Mouse (Mus musculus) heart, embryonic 13.5 days (tissue): ENCODE measurements at regions not wholly inside any gene's neighbourhood (a gene's known extent, or its start where the extent isn't known, plus 50 kb on each side); places are given as distances from the start of the nearest gene placed in this dataset.

ENCODE experiments used
- ATAC-seq: fragments of 200-750 bp; cut with Nextera tagmentation; 2 replicates; pipeline ENCODE4 v1.8.0; 2017; ENCODE audit warnings: moderate TSS enrichment; ENCODE audit not compliant: insufficient number of reproducible peaks, low FRiP score, low TSS enrichment; ENCODE audit errors: extremely low read depth
- H3K27ac ChIP-seq: fragments of 300-500 bp; sonication (generic); replicated peaks from 2 replicates; pipeline ENCODE4 v1.5.1; 2015; ENCODE audit warnings: moderate library complexity, mild to moderate bottlenecking, inconsistent platforms
- H3K27me3 ChIP-seq: fragments of 300-500 bp; sonication (generic); replicated peaks from 2 replicates; pipeline ENCODE4 v1.6.1; 2015; ENCODE audit warnings: mild to moderate bottlenecking, inconsistent platforms
- H3K36me3 ChIP-seq: fragments of 300-500 bp; sonication (generic); 2 replicates; pipeline ENCODE4 v1.6.1; 2015; ENCODE audit warnings: mild to moderate bottlenecking, inconsistent platforms
- H3K4me1 ChIP-seq: fragments of 300-500 bp; sonication (generic); 2 replicates; pipeline ENCODE4 v1.6.1; 2015; ENCODE audit warnings: inconsistent platforms
- H3K4me2 ChIP-seq: fragments of 300-500 bp; sonication (generic); 2 replicates; pipeline ENCODE4 v1.6.1; 2015; ENCODE audit warnings: inconsistent platforms, mild to moderate bottlenecking, moderate library complexity
- H3K4me3 ChIP-seq: fragments of 300-500 bp; sonication (generic); 2 replicates; pipeline ENCODE4 v1.5.1; 2015; ENCODE audit warnings: moderate library complexity, mild to moderate bottlenecking, inconsistent platforms
- H3K9ac ChIP-seq: fragments of 300-500 bp; sonication (generic); 2 replicates; pipeline ENCODE4 v1.6.1; 2015; ENCODE audit warnings: inconsistent platforms, mild to moderate bottlenecking, moderate library complexity
- H3K9me3 ChIP-seq: fragments of 300-500 bp; sonication (generic); 2 replicates; pipeline ENCODE4 v1.6.1; 2016; ENCODE audit warnings: inconsistent platforms
- WGBS: fragments of 180-500 bp; shearing (Covaris S2); methylation state at CpG from one replicate; pipeline ENCODE4 v1.1.7; 2015; ENCODE audit warnings: mixed read lengths; 5-methylcytosine and 5-hydroxymethylcytosine counted together

- Histone ChIP-seq H3K36me3 (no peaks in the 10 kb centered on the region), H3K4me2 (no peak overlapping the region), H3K9me3 (no peaks in the 10 kb centered on the region), H3K27ac (no peak overlapping the region), H3K4me3 (no peak overlapping the region), H3K27me3 (no peaks in the 10 kb centered on the region), H3K4me1 (no peaks in the 10 kb centered on the region), H3K9ac (no peak overlapping the region)
- no peak for ATAC-seq
- WGBS: 68% methylated on average over 4 of the region's 4 CpGs
Observed at GRCm38 (mm10) chr3:39592349-39593117, 705.8 kb downstream of the Fat4 start.

- Histone ChIP-seq H3K4me3 (no peak overlapping the region), H3K9me3 (no peaks in the 10 kb centered on the region), H3K4me1 (no peaks in the 10 kb centered on the region), H3K27me3 (no peaks in the 10 kb centered on the region), H3K9ac (no peak overlapping the region), H3K27ac (no peak overlapping the region), H3K36me3 (no peaks in the 10 kb centered on the region), H3K4me2 (no peak overlapping the region)
- 75% methylated on average over 3 of the region's 3 CpGs for WGBS
- no peak for ATAC-seq
Observed at GRCm38 (mm10) chr3:39609937-39610336, 723.2 kb downstream of the Fat4 start.

GRCm38 (mm10) chr3:39612408-39612807, 725.7 kb downstream of the Fat4 start:
- Histone ChIP-seq H3K4me2 (no peak overlapping the region), H3K4me3 (no peak overlapping the region), H3K9me3 (no peaks in the 10 kb centered on the region), H3K36me3 (no peaks in the 10 kb centered on the region), H3K27me3 (no peaks in the 10 kb centered on the region), H3K27ac (no peak overlapping the region), H3K9ac (no peak overlapping the region), H3K4me1 (no peaks in the 10 kb centered on the region)
- 74% methylated on average over 7 of the region's 7 CpGs for WGBS
- no peak for ATAC-seq

GRCm38 (mm10) chr3:39637924-39638323, 751.2 kb downstream of the Fat4 start:
- H3K9me3 ChIP-seq: no peaks in the 10 kb centered on the region
- H3K9ac ChIP-seq: no peak overlapping the region
- H3K27ac ChIP-seq: no peak overlapping the region
- H3K4me3 ChIP-seq: no peak overlapping the region
- ATAC-seq: no peak
- 54% methylated on average over 5 of the region's 5 CpGs for WGBS
- H3K27me3 ChIP-seq: no peaks in the 10 kb centered on the region
- no peaks in the 10 kb centered on the region for H3K4me1 ChIP-seq
- H3K36me3 ChIP-seq: no peaks in the 10 kb centered on the region
- H3K4me2 ChIP-seq: no peak overlapping the region

GRCm38 (mm10) chr3:39643194-39643593, 756.5 kb downstream of the Fat4 start:
- no peak overlapping the region for H3K4me3 ChIP-seq
- H3K27me3 ChIP-seq: no peaks in the 10 kb centered on the region
- H3K4me1 ChIP-seq: no peaks in the 10 kb centered on the region
- H3K36me3 ChIP-seq: no peaks in the 10 kb centered on the region
- H3K9ac ChIP-seq: no peak overlapping the region
- no peaks in the 10 kb centered on the region for H3K9me3 ChIP-seq
- 67% methylated on average over 3 of the region's 3 CpGs for whole genome bisulfite sequencing
- H3K27ac ChIP-seq: no peak overlapping the region
- no peak overlapping the region for H3K4me2 ChIP-seq
- no peak for ATAC-seq

- ATAC-seq: no peak
- Histone ChIP-seq H3K36me3 (no peaks in the 10 kb centered on the region), H3K4me2 (no peak overlapping the region), H3K27ac (no peak overlapping the region), H3K9ac (no peak overlapping the region), H3K4me1 (no peaks in the 10 kb centered on the region), H3K4me3 (no peak overlapping the region), H3K9me3 (no peaks in the 10 kb centered on the region), H3K27me3 (no peaks in the 10 kb centered on the region)
- 77% methylated on average over 3 of the region's 3 CpGs for WGBS
Observed at GRCm38 (mm10) chr3:39666817-39667216, 780.1 kb downstream of the Fat4 start.

- ATAC-seq: no peak
- Histone ChIP-seq H3K9ac (no peak overlapping the region), H3K27ac (no peak overlapping the region), H3K4me3 (no peak overlapping the region), H3K4me2 (no peak overlapping the region), H3K36me3 (no peaks in the 10 kb centered on the region), H3K27me3 (no peaks in the 10 kb centered on the region), H3K9me3 (no peaks in the 10 kb centered on the region), H3K4me1 (no peaks in the 10 kb centered on the region)
- 38% methylated on average over 1 of the region's 1 CpGs for WGBS
Observed at GRCm38 (mm10) chr3:39669145-39669544, 782.4 kb downstream of the Fat4 start.

GRCm38 (mm10) chr3:39673997-39674396, 787.3 kb downstream of the Fat4 start:
- H3K27ac ChIP-seq: no peak overlapping the region
- H3K27me3 ChIP-seq: no peaks in the 10 kb centered on the region
- H3K9ac ChIP-seq: no peak overlapping the region
- H3K9me3 ChIP-seq: no peaks in the 10 kb centered on the region
- 90% methylated on average over 7 of the region's 7 CpGs for WGBS
- H3K4me2 ChIP-seq: no peak overlapping the region
- H3K36me3 ChIP-seq: no peaks in the 10 kb centered on the region
- H3K4me3 ChIP-seq: no peak overlapping the region
- no peaks in the 10 kb centered on the region for H3K4me1 ChIP-seq
- no peak for ATAC-seq

GRCm38 (mm10) chr3:39674927-39675326, 788.2 kb downstream of the Fat4 start:
- no peak overlapping the region for H3K9ac ChIP-seq
- 79% methylated on average over 10 of the region's 10 CpGs for WGBS
- no peak overlapping the region for H3K4me3 ChIP-seq
- no peaks in the 10 kb centered on the region for H3K36me3 ChIP-seq
- no peak overlapping the region for H3K4me2 ChIP-seq
- no peaks in the 10 kb centered on the region for H3K9me3 ChIP-seq
- H3K4me1 ChIP-seq: no peaks in the 10 kb centered on the region
- no peak overlapping the region for H3K27ac ChIP-seq
- H3K27me3 ChIP-seq: no peaks in the 10 kb centered on the region
- no peak for ATAC-seq

- Histone ChIP-seq H3K36me3 (no peaks in the 10 kb centered on the region), H3K27ac (no peak overlapping the region), H3K27me3 (no peaks in the 10 kb centered on the region), H3K9ac (no peak overlapping the region), H3K4me2 (no peak overlapping the region), H3K4me1 (no peaks in the 10 kb centered on the region), H3K4me3 (no peak overlapping the region), H3K9me3 (peaks cover 10% of the 10 kb centered on the region)
- WGBS: 75% methylated on average over 1 of the region's 1 CpGs
- ATAC-seq: no peak
Observed at GRCm38 (mm10) chr3:39705610-39706009, 818.9 kb downstream of the Fat4 start.

- ATAC-seq: no peak
- Histone ChIP-seq H3K27me3 (no peaks in the 10 kb centered on the region), H3K4me2 (no peak overlapping the region), H3K27ac (no peak overlapping the region), H3K4me3 (no peak overlapping the region), H3K9ac (no peak overlapping the region), H3K4me1 (no peaks in the 10 kb centered on the region), H3K36me3 (no peaks in the 10 kb centered on the region), H3K9me3 (no peaks in the 10 kb centered on the region)
- 77% methylated on average over 13 of the region's 13 CpGs for WGBS
Observed at GRCm38 (mm10) chr3:39712795-39713709, 818.0 kb upstream of the Intu start.
